Mouse (Mus musculus) adipocyte (in vitro differentiated cells): ENCODE results near the gene Tctex1d4.

Source experiments
- DNase-seq: peaks from one replicate; pipeline ENCODE4 v3.0.0-alpha.2; 2016; ENCODE audit warnings: low spot score

Gene Tctex1d4

GRCm38 (mm10) chr4:117126675-117127290 lies at the start of gene Tctex1d4:
Gene Tctex1d4 (plus strand): TSS chr4:117126794.
- DNase-seq, result no peak

DNA sequence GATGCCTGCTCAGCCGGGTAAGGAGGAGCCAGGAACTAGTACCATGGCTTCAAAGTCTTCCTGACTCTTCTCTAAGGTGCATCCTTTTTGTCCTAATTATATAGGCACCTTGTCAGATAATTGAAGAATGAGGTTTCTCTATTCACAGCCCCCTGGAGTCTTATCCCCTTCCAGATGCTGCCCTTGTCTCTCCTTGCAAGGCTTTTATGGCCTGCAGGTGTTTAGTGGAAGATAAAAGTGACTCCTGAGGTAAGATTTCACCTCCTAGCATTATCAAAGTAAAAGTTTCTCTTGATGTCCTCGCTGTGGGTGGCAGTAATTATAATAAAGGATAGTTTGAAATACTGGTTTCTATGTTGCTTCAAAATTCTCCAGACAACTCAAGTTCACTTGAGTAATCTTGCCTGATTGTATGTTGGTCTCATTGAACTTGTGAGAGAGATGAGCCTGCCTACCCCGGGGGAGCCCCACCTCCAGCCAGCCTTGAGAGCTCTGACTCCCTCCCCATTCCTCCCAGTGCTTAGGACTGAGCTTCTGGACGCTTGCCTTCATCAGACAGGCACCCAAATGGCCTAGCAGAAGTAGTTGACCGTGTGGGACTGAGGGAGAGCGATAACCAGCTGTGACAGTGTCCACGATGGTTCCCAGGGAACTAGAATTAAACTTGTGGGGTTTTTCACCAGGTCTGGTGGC lies 38.5 kb upstream of the Tctex1d4 start:
- no peak for DNase-seq

- DNase-seq, result no peak
Measured at GRCm38 (mm10) chr4:117090586-117090985, 36.0 kb upstream of the Tctex1d4 start.

GRCm38 (mm10) chr4:117094626-117095361 lies 31.8 kb upstream of the Tctex1d4 start:
- peak; percentile 85 for DNase-seq

DNA sequence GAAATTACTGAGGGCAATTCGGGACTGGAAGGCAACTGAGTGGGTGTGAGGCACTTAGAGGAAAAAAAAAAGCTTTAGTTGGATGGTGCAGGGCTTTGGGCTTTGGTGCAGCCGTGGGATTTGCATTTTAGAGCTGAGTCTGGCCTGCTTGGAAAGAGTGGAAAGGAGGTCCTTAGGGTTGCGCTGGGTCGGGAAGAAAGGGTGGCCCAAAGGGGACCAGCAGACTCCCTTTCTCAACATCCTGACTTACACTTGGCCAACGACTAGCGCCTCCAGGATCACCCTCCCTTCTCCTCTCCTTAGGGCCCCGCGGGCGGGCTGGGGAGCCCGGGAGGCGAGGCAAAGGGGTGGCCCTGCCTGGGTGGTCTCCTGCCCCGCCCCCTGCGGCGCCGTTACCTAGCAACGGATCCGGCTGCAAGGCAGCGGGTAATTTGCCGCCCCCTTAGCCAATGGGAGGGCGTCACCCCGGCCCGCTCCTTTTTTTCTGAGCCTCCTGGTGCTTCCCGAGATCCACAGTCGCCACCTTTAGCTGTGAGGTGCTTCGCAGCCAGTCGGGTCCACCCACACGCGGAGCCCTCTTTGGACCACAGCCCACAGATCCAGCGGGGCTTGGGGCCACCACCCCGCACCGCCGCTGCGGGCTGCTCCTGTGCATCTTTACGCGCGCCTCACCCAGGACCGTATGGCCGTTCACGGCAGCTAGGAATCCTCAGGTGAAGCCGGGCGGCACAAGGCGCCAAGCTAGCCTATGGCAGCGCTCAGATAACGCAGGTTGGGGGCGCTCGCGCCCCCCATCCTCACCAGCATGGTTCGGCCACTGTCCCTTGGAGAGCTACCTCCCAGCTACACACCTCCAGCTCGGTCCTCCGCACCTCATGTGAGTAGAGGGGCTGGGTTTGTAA lies 30.8 kb upstream of the Tctex1d4 start, which contains the start of gene Ptch2:
Ptch2 (plus strand) TSS at position 525 of the 902 bp plus-strand sequence.
- DNase-seq, result peak; percentile 79

GRCm38 (mm10) chr4:117096666-117097065 lies 29.9 kb upstream of the Tctex1d4 start:
- DNase-seq, result peak; percentile 67

DNA sequence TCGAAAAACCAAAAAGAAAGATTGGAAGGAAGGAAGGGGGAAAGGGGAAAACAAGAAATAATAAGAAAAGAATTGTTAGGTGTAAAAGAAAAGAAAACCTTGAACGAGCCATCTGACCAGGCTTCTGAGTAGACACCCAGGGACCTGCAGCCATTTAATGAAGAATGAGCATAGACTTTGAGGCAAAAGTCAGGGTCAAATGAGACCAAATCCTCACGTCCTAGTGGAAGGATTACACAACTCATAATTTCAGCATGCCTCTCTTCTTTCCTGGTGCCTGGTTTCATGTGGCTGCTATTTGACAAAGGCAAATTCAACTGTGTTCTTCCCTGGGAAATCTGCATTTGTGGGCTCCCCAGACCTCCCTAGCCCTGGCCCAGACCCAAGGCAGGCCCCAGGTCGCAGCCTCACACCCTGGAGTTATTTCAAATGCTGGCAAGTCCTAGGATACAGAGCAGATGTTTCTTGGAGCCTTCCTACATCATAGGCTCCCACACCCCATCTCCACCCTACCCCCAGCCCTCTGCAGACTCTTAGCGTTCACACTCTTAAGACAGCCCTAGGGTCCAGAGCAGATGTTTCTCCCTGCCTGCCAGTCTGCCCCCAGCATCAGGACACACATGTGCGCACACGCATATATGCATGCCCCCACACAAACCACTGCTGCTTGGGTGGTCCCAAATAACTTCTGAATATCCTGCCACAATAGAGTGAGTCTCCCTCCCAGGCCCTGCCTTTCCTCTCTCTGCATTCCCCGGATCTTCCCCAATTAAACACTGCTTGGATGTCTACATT lies 28.4 kb upstream of the Tctex1d4 start:
- peak; percentile 73 for DNase-seq

- DNase-seq, result no peak
Measured at GRCm38 (mm10) chr4:117098764-117099036, 27.9 kb upstream of the Tctex1d4 start.

- no peak for DNase-seq
Measured at GRCm38 (mm10) chr4:117100036-117100435, 26.6 kb upstream of the Tctex1d4 start.

- DNase-seq, result no peak
Measured at GRCm38 (mm10) chr4:117101218-117101617, 25.4 kb upstream of the Tctex1d4 start.

DNA sequence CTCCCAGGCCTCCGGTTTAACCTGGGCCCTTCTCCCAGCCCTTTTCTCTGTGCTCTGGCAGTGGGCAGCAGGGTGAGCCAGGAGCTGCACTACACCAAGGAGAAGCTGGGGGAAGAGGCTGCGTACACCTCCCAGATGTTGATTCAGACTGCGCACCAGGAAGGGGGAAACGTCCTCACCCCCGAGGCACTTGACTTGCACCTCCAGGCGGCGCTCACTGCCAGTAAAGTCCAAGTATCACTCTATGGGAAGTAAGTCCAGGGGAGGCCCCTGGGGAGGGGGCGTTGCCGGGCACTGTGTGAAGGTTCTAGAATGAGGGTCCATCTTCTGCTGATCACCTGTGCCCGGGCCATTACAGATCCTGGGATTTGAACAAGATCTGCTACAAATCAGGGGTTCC lies 21.9 kb upstream of the Tctex1d4 start:
- no peak for DNase-seq

DNA sequence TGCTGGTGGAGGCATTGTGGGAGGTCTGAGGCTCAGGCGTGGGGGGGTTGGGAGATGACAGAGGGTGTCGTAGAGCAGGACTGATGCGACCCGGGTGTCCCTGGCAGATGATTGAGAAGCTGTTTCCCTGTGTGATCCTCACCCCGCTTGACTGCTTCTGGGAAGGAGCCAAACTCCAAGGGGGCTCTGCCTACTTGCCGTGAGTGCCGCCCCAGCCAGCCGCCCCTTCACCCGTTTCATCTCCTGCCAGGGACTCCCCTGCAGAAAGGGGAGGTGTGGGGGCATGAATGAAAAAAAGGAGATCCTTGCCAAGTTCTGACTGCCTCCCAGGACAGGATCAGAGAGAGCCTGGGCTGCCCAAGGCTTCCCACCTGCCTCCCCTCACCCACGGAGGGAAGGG lies 21.5 kb upstream of the Tctex1d4 start:
- DNase-seq, result no peak

DNA sequence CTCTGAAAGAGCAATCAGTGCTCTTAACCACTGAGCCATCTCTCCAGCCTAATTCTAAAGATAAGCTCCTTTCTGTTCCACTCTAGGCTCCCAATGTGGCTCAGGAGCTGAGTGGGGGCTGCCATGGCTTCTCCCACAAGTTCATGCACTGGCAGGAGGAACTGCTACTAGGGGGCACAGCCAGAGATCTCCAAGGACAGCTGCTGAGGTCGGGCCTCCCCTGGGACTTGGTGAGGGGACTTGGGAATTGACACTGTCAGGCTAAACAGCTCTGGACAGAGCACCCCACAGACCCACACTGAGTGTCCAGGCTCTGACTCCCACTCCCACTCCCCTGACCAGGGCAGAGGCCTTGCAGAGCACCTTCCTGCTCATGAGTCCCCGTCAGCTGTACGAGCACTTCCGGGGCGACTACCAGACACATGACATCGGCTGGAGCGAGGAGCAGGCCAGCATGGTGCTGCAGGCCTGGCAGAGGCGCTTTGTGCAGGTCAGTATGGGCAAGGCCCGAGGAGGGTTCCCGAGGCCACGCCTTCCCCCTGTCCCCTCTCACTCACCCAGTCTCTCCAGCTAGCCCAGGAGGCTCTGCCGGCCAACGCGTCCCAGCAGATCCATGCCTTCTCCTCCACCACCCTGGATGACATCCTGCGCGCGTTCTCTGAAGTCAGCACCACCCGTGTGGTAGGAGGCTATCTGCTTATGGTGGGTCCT lies 18.6 kb upstream of the Tctex1d4 start:
- no peak for DNase-seq

GRCm38 (mm10) chr4:117108524-117108849 lies 18.1 kb upstream of the Tctex1d4 start:
- no peak for DNase-seq

DNA sequence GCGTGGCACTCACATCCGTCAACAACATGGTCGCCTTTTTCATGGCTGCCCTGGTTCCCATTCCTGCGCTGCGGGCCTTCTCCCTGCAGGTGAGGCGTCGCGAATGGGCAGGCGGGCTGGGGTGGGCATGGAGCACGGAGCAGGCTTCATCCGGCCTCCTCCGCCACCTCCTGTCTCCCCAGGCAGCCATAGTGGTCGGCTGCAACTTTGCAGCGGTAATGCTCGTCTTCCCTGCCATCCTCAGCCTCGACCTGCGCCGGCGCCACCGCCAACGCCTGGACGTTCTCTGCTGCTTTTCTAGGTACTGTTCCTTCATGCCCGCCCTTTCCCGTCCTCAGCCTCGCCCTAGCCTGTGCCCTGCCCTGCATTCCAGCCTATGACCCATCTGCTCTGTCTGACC lies 17.3 kb upstream of the Tctex1d4 start:
- no peak for DNase-seq

GRCm38 (mm10) chr4:117110249-117110648 lies 16.3 kb upstream of the Tctex1d4 start:
- DNase-seq, result no peak

GRCm38 (mm10) chr4:117110985-117111384 lies 15.6 kb upstream of the Tctex1d4 start:
- DNase-seq, result no peak

GRCm38 (mm10) chr4:117113237-117113636 lies 13.4 kb upstream of the Tctex1d4 start:
- DNase-seq, result no peak

DNA sequence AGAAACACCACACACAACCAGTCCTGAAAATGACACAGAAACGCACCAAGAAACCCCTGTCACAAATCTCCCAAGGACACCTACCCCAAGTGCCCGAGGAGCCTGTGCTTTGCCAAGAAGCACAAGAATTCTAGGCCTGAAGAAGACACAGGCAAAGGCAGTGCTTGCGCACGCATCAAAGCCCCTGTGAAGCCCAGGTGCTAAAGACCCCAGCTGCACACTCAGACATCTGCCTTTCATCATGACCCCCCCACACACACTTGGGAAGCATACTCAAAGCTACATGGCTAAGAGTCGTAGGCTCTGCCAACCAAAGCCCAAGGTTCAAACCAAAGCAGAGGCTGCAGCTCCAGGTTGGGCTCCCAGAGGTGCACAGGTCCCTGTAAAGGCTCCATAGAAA lies 11.0 kb upstream of the Tctex1d4 start:
- no peak for DNase-seq

DNA sequence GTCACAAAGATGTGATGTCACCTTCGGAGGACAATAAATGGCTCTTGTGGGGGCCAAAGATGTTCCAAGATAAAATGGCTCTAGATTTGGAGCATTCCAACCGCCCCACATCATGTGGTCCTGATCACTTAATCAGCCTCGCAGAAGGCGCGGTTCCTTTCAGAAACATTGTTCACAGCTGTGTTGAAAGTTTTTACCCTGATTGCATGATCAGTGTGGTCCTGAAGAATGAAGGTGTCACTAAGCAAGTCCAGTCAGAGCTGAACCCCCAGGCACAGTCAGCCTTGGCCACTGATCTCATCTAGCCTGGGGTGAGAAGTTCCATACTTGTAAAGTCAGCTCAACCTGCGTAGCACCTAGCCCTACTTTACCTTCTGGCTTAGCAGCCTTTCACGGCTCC lies 8.7 kb upstream of the Tctex1d4 start:
- no peak for DNase-seq

DNA sequence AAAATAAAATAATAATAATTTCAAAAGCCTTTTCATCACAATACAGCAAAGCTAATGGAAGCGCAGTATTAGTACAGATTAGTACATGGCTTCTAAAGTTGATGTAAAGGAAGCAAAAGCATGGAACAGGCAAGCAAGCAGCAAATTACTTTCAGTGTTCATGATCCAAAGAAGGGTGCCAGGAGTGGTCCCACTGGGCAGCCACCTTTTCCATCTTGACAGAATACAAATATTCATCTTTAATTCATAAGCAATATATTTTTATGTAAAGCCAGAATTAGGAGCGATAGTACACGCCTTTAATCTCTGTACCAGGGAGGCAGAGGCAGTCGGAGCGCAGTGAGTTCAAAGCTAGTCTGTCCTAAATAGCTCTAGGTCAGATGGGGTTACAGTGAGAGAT lies 7.0 kb upstream of the Tctex1d4 start:
- no peak for DNase-seq
